ENCODE assay signal across 9 mouse cellular contexts in genomic region chr11:94225985-94226384, GRCm38 (mm10). TPM values are rescaled to one million over a fixed set of nuclear protein-coding genes. Genes with fewer than 3 reads are reported as not detected.
DNase-seq lines count a peak whose midpoint lies in the region; ATAC-seq lines count a peak whose summit lies in the region.
"Had no signal": no experiment of that assay in that cellular context is flagged by ENCODE, and none has a peak within 500 bp of the region (broad histone marks: within the 10 kb centered on the region; RNA-seq: fewer than 3 reads in every experiment).

No protein-coding gene starts in this region.

- no peak overlapping the region for H3K4me2 ChIP-seq in midbrain, embryonic 14.5 days (ENCODE audit: low read length)
- H3K4me2 ChIP-seq in midbrain, embryonic 16.5 days (ENCODE audit: low read length): no peak overlapping the region
- no peak overlapping the region; the same call in 1 of the 2 replicates for H3K4me2 ChIP-seq in liver, embryonic 13.5 days
- no peak overlapping the region for H3K4me2 ChIP-seq in midbrain, embryonic 15.5 days

- H3K36me3 ChIP-seq in midbrain, embryonic 14.5 days (ENCODE audit: control insufficient read depth, insufficient read depth, low read length): no peaks in the 10 kb centered on the region
- H3K36me3 ChIP-seq in midbrain, embryonic 16.5 days (ENCODE audit: control insufficient read depth, insufficient read depth, low read length): no peaks in the 10 kb centered on the region
- no peaks in the 10 kb centered on the region for H3K36me3 ChIP-seq in embryonic facial prominence, embryonic 10.5 days (replicated peaks)
- no peaks in the 10 kb centered on the region for H3K36me3 ChIP-seq in liver, embryonic 13.5 days
- H3K36me3 ChIP-seq in splenic B cell, adult 2 months (ENCODE audit: control insufficient read depth, insufficient read depth, low read length, poor library complexity, severe bottlenecking): no peaks in the 10 kb centered on the region
- H3K36me3 ChIP-seq in midbrain, embryonic 15.5 days (replicated peaks): no peaks in the 10 kb centered on the region

- peak; percentile 73 for DNase-seq in midbrain, embryonic 14.5 days
- peak; percentile 62 for DNase-seq in T-cell, adult 2 months (ENCODE audit: low spot score)
- peak; percentile 31 for DNase-seq in embryonic facial prominence, embryonic 10.5 days (ENCODE audit: low spot score)
- DNase-seq in heart, postnatal 4 days: peak; percentile 66
- DNase-seq in liver, embryonic 13.5 days: no peak
- peak; percentile 69 for DNase-seq in splenic B cell, adult 2 months (ENCODE audit: low read depth, low spot score)

- H3K4me1 ChIP-seq in midbrain, embryonic 14.5 days (ENCODE audit: control insufficient read depth, insufficient read depth, low read length): 0 out of 2 replicates have a peak, but pooled peaks cover 5% of the 10 kb centered on the region
- peaks cover 5% of the 10 kb centered on the region for H3K4me1 ChIP-seq in midbrain, embryonic 16.5 days (ENCODE audit: control insufficient read depth, insufficient read depth, low read length)
- peaks cover 27% of the 10 kb centered on the region for H3K4me1 ChIP-seq in embryonic facial prominence, embryonic 10.5 days
- peaks cover 30% of the 10 kb centered on the region for H3K4me1 ChIP-seq in liver, embryonic 13.5 days (replicated peaks)
- peaks cover 9% of the 10 kb centered on the region; the same call in 1 of the 2 replicates for H3K4me1 ChIP-seq in midbrain, embryonic 15.5 days

- 46% methylated on average over 7 of the region's 7 CpGs for WGBS in midbrain, embryonic 14.5 days
- 42% methylated on average over 7 of the region's 7 CpGs for WGBS in midbrain, embryonic 16.5 days
- 46% methylated on average over 7 of the region's 7 CpGs for WGBS in embryonic facial prominence, embryonic 10.5 days
- 26% methylated on average over 7 of the region's 7 CpGs for WGBS in liver, embryonic 13.5 days (ENCODE audit: insufficient replicate concordance)
- 46% methylated on average over 7 of the region's 7 CpGs for WGBS in midbrain, embryonic 15.5 days

- ATAC-seq in midbrain, embryonic 14.5 days (ENCODE audit: low FRiP score, low TSS enrichment): no peak
- no peak for ATAC-seq in midbrain, embryonic 16.5 days
- 0 out of 2 replicates have a peak, but pooled peaks have one; percentile 39 for ATAC-seq in liver, embryonic 13.5 days (ENCODE audit: low read depth)
- ATAC-seq in midbrain, embryonic 15.5 days (replicated peaks): no peak

- no peak overlapping the region for H3K4me3 ChIP-seq in midbrain, embryonic 14.5 days (replicated peaks; ENCODE audit: low read depth, low read length)
- no peak overlapping the region for H3K4me3 ChIP-seq in midbrain, embryonic 16.5 days (ENCODE audit: low read depth, low read length)
- no peak overlapping the region for H3K4me3 ChIP-seq in embryonic facial prominence, embryonic 10.5 days
- H3K4me3 ChIP-seq in liver, embryonic 13.5 days (replicated peaks): no peak overlapping the region
- no peak overlapping the region for H3K4me3 ChIP-seq in midbrain, embryonic 15.5 days

- H3K27ac ChIP-seq in midbrain, embryonic 14.5 days (replicated peaks; ENCODE audit: low read depth, low read length): no peak overlapping the region
- H3K27ac ChIP-seq in midbrain, embryonic 16.5 days (ENCODE audit: low read length): no peak overlapping the region
- no peak overlapping the region for H3K27ac ChIP-seq in embryonic facial prominence, embryonic 10.5 days (replicated peaks)
- H3K27ac ChIP-seq in liver, embryonic 13.5 days: no peak overlapping the region
- no peak overlapping the region for H3K27ac ChIP-seq in midbrain, embryonic 15.5 days

- H3K9me3 ChIP-seq in midbrain, embryonic 14.5 days (ENCODE audit: control insufficient read depth, low read length): no peaks in the 10 kb centered on the region
- H3K9me3 ChIP-seq in midbrain, embryonic 16.5 days (replicated peaks; ENCODE audit: control insufficient read depth, low read length, poor library complexity, severe bottlenecking): no peaks in the 10 kb centered on the region
- no peaks in the 10 kb centered on the region for H3K9me3 ChIP-seq in embryonic facial prominence, embryonic 10.5 days
- H3K9me3 ChIP-seq in liver, embryonic 13.5 days (replicated peaks): no peaks in the 10 kb centered on the region
- no peaks in the 10 kb centered on the region for H3K9me3 ChIP-seq in midbrain, embryonic 15.5 days

- H3K9ac ChIP-seq in midbrain, embryonic 14.5 days (replicated peaks; ENCODE audit: low read length): no peak overlapping the region
- H3K9ac ChIP-seq in midbrain, embryonic 16.5 days (ENCODE audit: low read depth, low read length): no peak overlapping the region
- H3K9ac ChIP-seq in liver, embryonic 13.5 days: no peak overlapping the region
- H3K9ac ChIP-seq in midbrain, embryonic 15.5 days: no peak overlapping the region

- no peaks in the 10 kb centered on the region for H3K27me3 ChIP-seq in midbrain, embryonic 14.5 days (ENCODE audit: control insufficient read depth, insufficient read depth, low read length)
- H3K27me3 ChIP-seq in midbrain, embryonic 16.5 days (ENCODE audit: control insufficient read depth, insufficient read depth, low read depth, low read length): no peaks in the 10 kb centered on the region
- H3K27me3 ChIP-seq in embryonic facial prominence, embryonic 10.5 days (replicated peaks; ENCODE audit: low read depth, poor library complexity, severe bottlenecking): no peaks in the 10 kb centered on the region
- no peaks in the 10 kb centered on the region for H3K27me3 ChIP-seq in liver, embryonic 13.5 days
- H3K27me3 ChIP-seq in splenic B cell, adult 2 months (ENCODE audit: control insufficient read depth, insufficient read depth, low read length, poor library complexity, severe bottlenecking): no peaks in the 10 kb centered on the region
- H3K27me3 ChIP-seq in midbrain, embryonic 15.5 days (replicated peaks): no peaks in the 10 kb centered on the region

RNA-seq across cellular contexts. Expression of gene Tob1, which starts 14.7 kb away (rescaled TPM):
- 29.5 and 34.7 TPM in 2 replicates for polyA plus RNA-seq in midbrain, embryonic 14.5 days (2014; fragmentation: Nextera tagmentation; extraction: Ambion mirVana)
- 28.1 and 28.6 TPM in 2 replicates for polyA plus RNA-seq in midbrain, embryonic 16.5 days (2015; fragmentation: Nextera tagmentation; extraction: Ambion mirVana)
- 18.4 and 22.1 TPM in 2 replicates for polyA plus RNA-seq in embryonic facial prominence, embryonic 10.5 days (2016; fragmentation: Nextera tagmentation; extraction: Ambion mirVana)
- 10 to 100 TPM; 62.2 to 69.9 TPM for total RNA-seq in heart, postnatal 4 days (2021)
- polyA plus RNA-seq in liver, embryonic 13.5 days (2015; fragmentation: Nextera tagmentation; extraction: Ambion mirVana): 9.5 and 12.4 TPM in 2 replicates
- polyA plus RNA-seq in midbrain, embryonic 15.5 days (2015; fragmentation: Nextera tagmentation; extraction: Ambion mirVana): 27.3 and 31.2 TPM in 2 replicates

RNA-seq across cellular contexts. Expression of gene Wfikkn2, which starts 19.8 kb away (rescaled TPM):
- polyA plus RNA-seq in midbrain, embryonic 14.5 days (2014; fragmentation: Nextera tagmentation; extraction: Ambion mirVana): 0.47 and 2.0 TPM in 2 replicates
- polyA plus RNA-seq in midbrain, embryonic 16.5 days (2015; fragmentation: Nextera tagmentation; extraction: Ambion mirVana): 4.1 and 5.0 TPM in 2 replicates
- 1.1 and 2.4 TPM in 2 replicates for polyA plus RNA-seq in embryonic facial prominence, embryonic 10.5 days (2016; fragmentation: Nextera tagmentation; extraction: Ambion mirVana)
- total RNA-seq in heart, postnatal 4 days (2021): 1 to 10 TPM; 2.0 TPM
- 0.22 and 0.23 TPM in 2 replicates for polyA plus RNA-seq in liver, embryonic 13.5 days (2015; fragmentation: Nextera tagmentation; extraction: Ambion mirVana)
- polyA plus RNA-seq in midbrain, embryonic 15.5 days (2015; fragmentation: Nextera tagmentation; extraction: Ambion mirVana): 5.5 and 5.6 TPM in 2 replicates

RNA-seq across cellular contexts. Expression of gene Gm21885, which starts 55.7 kb away (rescaled TPM):
- polyA plus RNA-seq in midbrain, embryonic 14.5 days (2014; fragmentation: Nextera tagmentation; extraction: Ambion mirVana): 0.50 and 0.57 TPM in 2 replicates
- 0.95 TPM in 1 of 2 replicates, not detected in the other for polyA plus RNA-seq in midbrain, embryonic 16.5 days (2015; fragmentation: Nextera tagmentation; extraction: Ambion mirVana)
- 0.39 TPM in 1 of 2 replicates, not detected in the other for polyA plus RNA-seq in embryonic facial prominence, embryonic 10.5 days (2016; fragmentation: Nextera tagmentation; extraction: Ambion mirVana)
- total RNA-seq in heart, postnatal 4 days (2021): not detected
- polyA plus RNA-seq in liver, embryonic 13.5 days (2015; fragmentation: Nextera tagmentation; extraction: Ambion mirVana): not detected in 2 replicates
- 0.45 and 0.89 TPM in 2 replicates for polyA plus RNA-seq in midbrain, embryonic 15.5 days (2015; fragmentation: Nextera tagmentation; extraction: Ambion mirVana)
- total RNA-seq: layer of hippocampus, postnatal 14 days had no signal
